Mouse (Mus musculus): ENCODE data around the gene Btbd9. TPM values are rescaled to one million over a fixed set of nuclear protein-coding genes. Genes with fewer than 3 reads are reported as not detected.

The Btbd9 gene
- polyA plus RNA-seq, 1 experiment: 21.3 TPM

- H3K4me2 ChIP-seq (ENCODE audit: low read depth): no peak overlapping the region
- no peaks in the 10 kb centered on the region for H3K79me2 ChIP-seq (ENCODE audit: control insufficient read depth, insufficient read depth)
- no peaks in the 10 kb centered on the region for H3K36me3 ChIP-seq (ENCODE audit: control insufficient read depth, insufficient read depth)
- H3ac ChIP-seq (ENCODE audit: control insufficient read depth, insufficient read length): no peak overlapping the region
- H3K27me3 ChIP-seq (ENCODE audit: control insufficient read depth, insufficient read depth, insufficient read length): no peaks in the 10 kb centered on the region
- TF ChIP-seq MAX (IDR thresholded peaks at IDR 0.05; ENCODE audit: low read depth): no peak
- TF ChIP-seq TCF3 (IDR thresholded peaks at IDR 0.05; ENCODE audit: insufficient read length, low read depth): no peak
- TF ChIP-seq TCF12 (IDR thresholded peaks at IDR 0.05; ENCODE audit: insufficient read depth, poor library complexity, severe bottlenecking): no peak
- TF ChIP-seq REST (IDR thresholded peaks at IDR 0.05; ENCODE audit: insufficient read depth, insufficient read length): no peak
- H3K4me3 ChIP-seq: no peak overlapping the region
Measured at GRCm38 (mm10) chr17:30340495-30341126, 235.7 kb downstream of the Btbd9 start.

- no peak overlapping the region for H3K4me2 ChIP-seq (ENCODE audit: low read depth)
- no peak overlapping the region for H3K4me3 ChIP-seq
- H3K36me3 ChIP-seq (ENCODE audit: control insufficient read depth, insufficient read depth): no peaks in the 10 kb centered on the region
- H3ac ChIP-seq (ENCODE audit: control insufficient read depth, insufficient read length): no peak overlapping the region
- H3K27me3 ChIP-seq (ENCODE audit: control insufficient read depth, insufficient read depth, insufficient read length): no peaks in the 10 kb centered on the region
- no peaks in the 10 kb centered on the region for H3K79me2 ChIP-seq (ENCODE audit: control insufficient read depth, insufficient read depth)
- TF ChIP-seq REST (IDR thresholded peaks at IDR 0.05; ENCODE audit: insufficient read depth, insufficient read length) (no peak), POLR2A (IDR thresholded peaks at IDR 0.05; ENCODE audit: insufficient read length, low read depth) (no peak), TCF12 (IDR thresholded peaks at IDR 0.05; ENCODE audit: insufficient read depth, poor library complexity, severe bottlenecking) (no peak), MYOD1 (IDR thresholded peaks at IDR 0.05; ENCODE audit: control insufficient read depth in 1 of 3, insufficient read length in 2 of 3, low read depth in 2 of 3) (no peak)
Measured at GRCm38 (mm10) chr17:30339317-30339716, 237.0 kb downstream of the Btbd9 start.

GRCm38 (mm10) chr17:30336816-30337215 is 239.5 kb downstream of the Btbd9 start:
- H3K79me2 ChIP-seq (ENCODE audit: control insufficient read depth, insufficient read depth): no peaks in the 10 kb centered on the region
- H3K4me2 ChIP-seq (ENCODE audit: low read depth): no peak overlapping the region
- H3K4me3 ChIP-seq: no peak overlapping the region
- no peaks in the 10 kb centered on the region for H3K27me3 ChIP-seq (ENCODE audit: control insufficient read depth, insufficient read depth, insufficient read length)
- TF ChIP-seq SRF (IDR thresholded peaks at IDR 0.05; ENCODE audit: control insufficient read depth, insufficient read length, low read depth) (no peak), REST (IDR thresholded peaks at IDR 0.05; ENCODE audit: insufficient read depth, insufficient read length) (no peak), POLR2A (IDR thresholded peaks at IDR 0.05; ENCODE audit: insufficient read length, low read depth) (no peak), TCF12 (IDR thresholded peaks at IDR 0.05; ENCODE audit: insufficient read depth, poor library complexity, severe bottlenecking) (no peak), USF1 (IDR thresholded peaks at IDR 0.05; ENCODE audit: low read depth) (no peak)
- H3ac ChIP-seq (ENCODE audit: control insufficient read depth, insufficient read length): no peak overlapping the region
- H3K36me3 ChIP-seq (ENCODE audit: control insufficient read depth, insufficient read depth): no peaks in the 10 kb centered on the region

- no peak overlapping the region for H3K4me2 ChIP-seq (ENCODE audit: low read depth)
- no peaks in the 10 kb centered on the region for H3K36me3 ChIP-seq (ENCODE audit: control insufficient read depth, insufficient read depth)
- H3K79me2 ChIP-seq (ENCODE audit: control insufficient read depth, insufficient read depth): no peaks in the 10 kb centered on the region
- no peak overlapping the region for H3ac ChIP-seq (ENCODE audit: control insufficient read depth, insufficient read length)
- TF ChIP-seq MYOD1 (IDR thresholded peaks at IDR 0.05; ENCODE audit: control insufficient read depth in 1 of 3, insufficient read length in 2 of 3, low read depth in 2 of 3): no peak
- TF ChIP-seq REST (IDR thresholded peaks at IDR 0.05; ENCODE audit: insufficient read depth, insufficient read length): no peak
- TF ChIP-seq E2F4 (IDR thresholded peaks at IDR 0.05; ENCODE audit: insufficient read depth): no peak
- TF ChIP-seq POLR2AphosphoS2 (IDR thresholded peaks at IDR 0.05; ENCODE audit: insufficient read length, low read depth): no peak
- TF ChIP-seq MAX (IDR thresholded peaks at IDR 0.05; ENCODE audit: low read depth): no peak
- TF ChIP-seq SRF (IDR thresholded peaks at IDR 0.05; ENCODE audit: control insufficient read depth, insufficient read length, low read depth): no peak
- TF ChIP-seq POLR2A (IDR thresholded peaks at IDR 0.05; ENCODE audit: insufficient read length, low read depth): no peak
- TF ChIP-seq TCF12 (IDR thresholded peaks at IDR 0.05; ENCODE audit: insufficient read depth, poor library complexity, severe bottlenecking): no peak
- H3K27me3 ChIP-seq (ENCODE audit: control insufficient read depth, insufficient read depth, insufficient read length): no peaks in the 10 kb centered on the region
- H3K4me3 ChIP-seq: no peak overlapping the region
Measured at GRCm38 (mm10) chr17:30336280-30336679, 240.0 kb downstream of the Btbd9 start.

GRCm38 (mm10) chr17:30335746-30336145 is 240.5 kb downstream of the Btbd9 start:
- H3K4me2 ChIP-seq (ENCODE audit: low read depth): no peak overlapping the region
- H3K4me3 ChIP-seq: no peak overlapping the region
- no peaks in the 10 kb centered on the region for H3K36me3 ChIP-seq (ENCODE audit: control insufficient read depth, insufficient read depth)
- no peaks in the 10 kb centered on the region for H3K27me3 ChIP-seq (ENCODE audit: control insufficient read depth, insufficient read depth, insufficient read length)
- no peak for TF ChIP-seq MAX (IDR thresholded peaks at IDR 0.05; ENCODE audit: low read depth)
- no peak for TF ChIP-seq MYOG (IDR thresholded peaks at IDR 0.05; ENCODE audit: control insufficient read depth in 1 of 3, insufficient read depth in 1 of 3, insufficient read length in 2 of 3, low read depth in 2 of 3)
- TF ChIP-seq TCF12 (IDR thresholded peaks at IDR 0.05; ENCODE audit: insufficient read depth, poor library complexity, severe bottlenecking): no peak
- no peak for TF ChIP-seq USF1 (IDR thresholded peaks at IDR 0.05; ENCODE audit: low read depth)
- TF ChIP-seq POLR2AphosphoS2 (IDR thresholded peaks at IDR 0.05; ENCODE audit: insufficient read length, low read depth): no peak
- TF ChIP-seq TCF3 (IDR thresholded peaks at IDR 0.05; ENCODE audit: insufficient read length, low read depth): no peak
- TF ChIP-seq REST (IDR thresholded peaks at IDR 0.05; ENCODE audit: insufficient read depth, insufficient read length): no peak
- no peaks in the 10 kb centered on the region for H3K79me2 ChIP-seq (ENCODE audit: control insufficient read depth, insufficient read depth)
- H3ac ChIP-seq (ENCODE audit: control insufficient read depth, insufficient read length): no peak overlapping the region

GRCm38 (mm10) chr17:30334257-30334656 is 242.0 kb downstream of the Btbd9 start:
- TF ChIP-seq POLR2A (IDR thresholded peaks at IDR 0.05; ENCODE audit: insufficient read length, low read depth) (no peak), MAX (IDR thresholded peaks at IDR 0.05; ENCODE audit: low read depth) (no peak), SRF (IDR thresholded peaks at IDR 0.05; ENCODE audit: control insufficient read depth, insufficient read length, low read depth) (no peak), POLR2AphosphoS2 (IDR thresholded peaks at IDR 0.05; ENCODE audit: insufficient read length, low read depth) (no peak), MYOG (IDR thresholded peaks at IDR 0.05; ENCODE audit: control insufficient read depth in 1 of 3, insufficient read depth in 1 of 3, insufficient read length in 2 of 3, low read depth in 2 of 3) (no peak), USF1 (IDR thresholded peaks at IDR 0.05; ENCODE audit: low read depth) (no peak), CEBPB (IDR thresholded peaks at IDR 0.05; ENCODE audit: insufficient read depth, poor library complexity, severe bottlenecking) (no peak), TCF3 (IDR thresholded peaks at IDR 0.05; ENCODE audit: insufficient read length, low read depth) (no peak), TCF12 (IDR thresholded peaks at IDR 0.05; ENCODE audit: insufficient read depth, poor library complexity, severe bottlenecking) (no peak), E2F4 (IDR thresholded peaks at IDR 0.05; ENCODE audit: insufficient read depth) (no peak), MYOD1 (IDR thresholded peaks at IDR 0.05; ENCODE audit: control insufficient read depth in 1 of 3, insufficient read length in 2 of 3, low read depth in 2 of 3) (no peak), REST (IDR thresholded peaks at IDR 0.05; ENCODE audit: insufficient read depth, insufficient read length) (no peak)
- Histone ChIP-seq H3ac (ENCODE audit: control insufficient read depth, insufficient read length) (no peak overlapping the region), H3K4me3 (no peak overlapping the region), H3K79me2 (ENCODE audit: control insufficient read depth, insufficient read depth) (no peaks in the 10 kb centered on the region), H3K36me3 (ENCODE audit: control insufficient read depth, insufficient read depth) (no peaks in the 10 kb centered on the region), H3K27me3 (ENCODE audit: control insufficient read depth, insufficient read depth, insufficient read length) (no peaks in the 10 kb centered on the region), H3K4me2 (ENCODE audit: low read depth) (no peak overlapping the region)
